Mouse (Mus musculus): ENCODE measurements at regions not wholly inside any gene's neighbourhood (a gene's known extent, or its start where the extent isn't known, plus 50 kb on each side); places are given as distances from the start of the nearest gene placed in this dataset.

GRCm38 (mm10) chr13:118459672-118460384 is 72.8 kb upstream of the Mrps30 start:
- no peak for TF ChIP-seq POLR2A (IDR thresholded peaks at IDR 0.05; ENCODE audit: insufficient read depth, low read length)
- no peak for TF ChIP-seq CTCF (IDR thresholded peaks at IDR 0.05; ENCODE audit: low read depth, low read length)
